Mouse (Mus musculus) kidney, adult 9 months (tissue): ENCODE measurements at regions not wholly inside any gene's neighbourhood (a gene's known extent, or its start where the extent isn't known, plus 50 kb on each side); places are given as distances from the start of the nearest gene placed in this dataset.

Experiments used
- DNase-seq: peaks from one replicate; pipeline ENCODE4 v3.0.0; 2022

- no peak for DNase-seq
Measured at GRCm38 (mm10) chr14:24770015-24770977, 283.4 kb downstream of the Rps24 start.

- no peak for DNase-seq
Measured at GRCm38 (mm10) chr14:24771663-24772062, 284.7 kb downstream of the Rps24 start.

GRCm38 (mm10) chr14:24772129-24772528 is 285.2 kb downstream of the Rps24 start:
- peak; percentile 38 for DNase-seq

- DNase-seq: peak; percentile 89
Measured at GRCm38 (mm10) chr14:24778748-24779630, 292.1 kb downstream of the Rps24 start.

GRCm38 (mm10) chr14:24781674-24782073 is 294.7 kb downstream of the Rps24 start:
- DNase-seq: no peak

GRCm38 (mm10) chr14:24783889-24784288 is 297.0 kb downstream of the Rps24 start:
- no peak for DNase-seq

- DNase-seq: no peak
Measured at GRCm38 (mm10) chr14:24785452-24785851, 298.5 kb downstream of the Rps24 start.

GRCm38 (mm10) chr14:24793375-24794285 is 306.7 kb downstream of the Rps24 start:
- no peak for DNase-seq

GRCm38 (mm10) chr14:24794359-24794845 is 307.5 kb downstream of the Rps24 start:
- DNase-seq: no peak

- no peak for DNase-seq
Measured at GRCm38 (mm10) chr14:24797494-24797893, 310.6 kb downstream of the Rps24 start.

- no peak for DNase-seq
Measured at GRCm38 (mm10) chr14:24798066-24798465, 311.1 kb downstream of the Rps24 start.

GRCm38 (mm10) chr14:24803001-24803655 is 316.2 kb downstream of the Rps24 start:
- DNase-seq: no peak

- DNase-seq: no peak
Measured at GRCm38 (mm10) chr14:24807061-24807460, 320.1 kb downstream of the Rps24 start.

GRCm38 (mm10) chr14:24822876-24823567 is 336.1 kb downstream of the Rps24 start:
- DNase-seq: no peak

GRCm38 (mm10) chr14:24824351-24824750 is 337.4 kb downstream of the Rps24 start:
- no peak for DNase-seq

GRCm38 (mm10) chr14:24825722-24826386 is 338.9 kb downstream of the Rps24 start:
- DNase-seq: no peak

GRCm38 (mm10) chr14:24826471-24827337 is 339.8 kb downstream of the Rps24 start:
- no peak for DNase-seq

GRCm38 (mm10) chr14:24827381-24828031 is 340.6 kb downstream of the Rps24 start:
- DNase-seq: no peak

GRCm38 (mm10) chr14:24829001-24829400 is 342.1 kb downstream of the Rps24 start:
- DNase-seq: no peak
